Mouse (Mus musculus) ES-E14 (cell line): ENCODE measurements around the gene Fbxo40.

Experiments
- CHD2 ChIP-seq: IDR thresholded peaks from 2 replicates; pipeline ENCODE4 v1.6.1; 2014; ENCODE audit warnings: mild to moderate bottlenecking, low read depth, low read length, inconsistent platforms
- MAFK ChIP-seq: IDR thresholded peaks from 2 replicates; pipeline ENCODE4 v1.6.1; 2014; ENCODE audit warnings: mild to moderate bottlenecking, low read depth, low read length, inconsistent platforms; ENCODE audit not compliant: insufficient read depth
- ZC3H11A ChIP-seq: IDR thresholded peaks from 2 replicates; pipeline ENCODE4 v1.6.1; 2012; ENCODE audit warnings: low read depth, mild to moderate bottlenecking, inconsistent platforms, low read length, borderline replicate concordance
- ZNF384 ChIP-seq: IDR thresholded peaks from 2 replicates; pipeline ENCODE4 v1.6.1; 2012; ENCODE audit warnings: low read depth, low read length, inconsistent platforms

GRCm38 (mm10) chr16:36987399-36987798 is 2.9 kb downstream of the Fbxo40 start:
- TF ChIP-seq CHD2 (no peak), MAFK (no peak), ZC3H11A (no peak), ZNF384 (no peak)
